Mouse (Mus musculus) liver, embryonic 16.5 days (tissue): ENCODE data around the gene Dst. TPM values are rescaled to one million over a fixed set of nuclear protein-coding genes. Genes with fewer than 3 reads are reported as not detected.
A peak's percentile ranks its signal among the peaks of the same experiment; 100 is the strongest.

Experiments used
- ATAC-seq: fragments of 200-750 bp; cut with Nextera tagmentation; 2 replicates; pipeline ENCODE4 v1.8.0; 2017; ENCODE audit warnings: low read depth, mild to moderate bottlenecking, moderate number of reproducible peaks, moderate library complexity
- H3K27ac ChIP-seq: fragments of 300-500 bp; sonication (generic); 2 replicates; pipeline ENCODE4 v1.5.1; 2014; ENCODE audit warnings: mild to moderate bottlenecking, low read length
- H3K27me3 ChIP-seq: fragments of 300-500 bp; sonication (generic); 2 replicates; pipeline ENCODE4 v1.6.1; 2014; ENCODE audit warnings: low read depth, low read length, mixed read lengths; ENCODE audit not compliant: control insufficient read depth, insufficient read depth
- H3K36me3 ChIP-seq: fragments of 300-500 bp; sonication (generic); 2 replicates; pipeline ENCODE4 v1.6.1; 2014; ENCODE audit warnings: mild to moderate bottlenecking; ENCODE audit not compliant: control insufficient read depth, insufficient read depth
- H3K4me1 ChIP-seq: fragments of 300-500 bp; sonication (generic); 2 replicates; pipeline ENCODE4 v1.6.1; 2014; ENCODE audit warnings: low read depth, low read length, mixed read lengths; ENCODE audit not compliant: control insufficient read depth
- H3K4me2 ChIP-seq: fragments of 300-500 bp; sonication (generic); 2 replicates; pipeline ENCODE4 v1.6.1; 2014; ENCODE audit warnings: low read depth, low read length, mixed read lengths
- H3K4me3 ChIP-seq: fragments of 300-500 bp; sonication (generic); 2 replicates; pipeline ENCODE4 v1.5.1; 2014; ENCODE audit warnings: low read depth, mild to moderate bottlenecking, low read length
- H3K9ac ChIP-seq: fragments of 300-500 bp; sonication (generic); 2 replicates; pipeline ENCODE4 v1.6.1; 2014; ENCODE audit warnings: low read depth, low read length
- H3K9me3 ChIP-seq: fragments of 300-500 bp; sonication (generic); replicated peaks from 2 replicates; pipeline ENCODE4 v1.6.1; 2016; ENCODE audit warnings: low read length; ENCODE audit not compliant: control insufficient read depth
- WGBS: fragments of 180-500 bp; shearing (Covaris S2); extraction: QIAGEN DNeasy Blood & Tissue Kit; methylation state at CpG from one replicate; pipeline ENCODE4 v1.1.7; 2014; ENCODE audit not compliant: insufficient replicate concordance; 5-methylcytosine and 5-hydroxymethylcytosine counted together
- polyA plus RNA-seq: library from polyadenylated mRNA; unstranded; fragments of >200 nt; fragmentation: Nextera tagmentation; extraction: Ambion mirVana; gene quantifications from 2 replicates; pipeline ENCODE4 v1.2.1, GENCODE M21; 2015

Gene Dst
- polyA plus RNA-seq, 1 experiment from 2014 or later, result 8.0 TPM

GRCm38 (mm10) chr1:33980420-33980819, 72.4 kb downstream of the Dst start:
- no peaks in the 10 kb centered on the region for H3K4me1 ChIP-seq
- H3K36me3 ChIP-seq, result no peaks in the 10 kb centered on the region
- no peak overlapping the region for H3K27ac ChIP-seq
- no peak for ATAC-seq
- H3K4me2 ChIP-seq, result no peak overlapping the region
- no peak overlapping the region for H3K4me3 ChIP-seq
- H3K9ac ChIP-seq, result no peak overlapping the region
- H3K27me3 ChIP-seq, result no peaks in the 10 kb centered on the region
- no peaks in the 10 kb centered on the region for H3K9me3 ChIP-seq
- WGBS, result 77% methylated on average over 12 of the region's 12 CpGs

DNA sequence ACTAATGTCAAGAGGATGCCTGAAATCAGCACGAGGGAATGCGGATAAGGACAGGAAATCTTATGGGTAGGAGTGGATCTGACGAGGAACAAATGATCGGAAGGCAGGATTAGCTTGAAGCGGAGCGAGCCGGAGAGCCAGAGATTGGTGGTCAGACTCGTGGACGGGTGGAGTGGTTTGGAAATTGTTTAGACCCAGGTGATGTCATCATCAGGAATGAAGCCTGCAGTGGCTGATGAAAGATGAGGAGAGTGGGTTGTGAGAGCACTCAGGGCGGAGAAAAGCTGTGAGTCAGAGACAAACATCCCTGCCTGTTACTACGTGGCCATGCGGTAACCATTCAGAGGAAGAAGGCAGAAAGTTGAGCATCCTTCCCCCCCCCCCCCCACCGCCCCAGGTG, 81.6 kb downstream of the Dst start:
- WGBS, result 66% methylated on average over 13 of the region's 13 CpGs
- H3K9me3 ChIP-seq, result no peaks in the 10 kb centered on the region
- no peak for ATAC-seq
- H3K4me1 ChIP-seq, result no peaks in the 10 kb centered on the region; the same call in 1 of the 2 replicates
- no peak overlapping the region for H3K4me3 ChIP-seq
- H3K36me3 ChIP-seq, result no peaks in the 10 kb centered on the region
- H3K9ac ChIP-seq, result no peak overlapping the region
- H3K27ac ChIP-seq, result no peak overlapping the region
- no peaks in the 10 kb centered on the region for H3K27me3 ChIP-seq
- H3K4me2 ChIP-seq, result no peak overlapping the region

GRCm38 (mm10) chr1:33991067-33991466, 83.0 kb downstream of the Dst start:
- no peaks in the 10 kb centered on the region; the same call in 1 of the 2 replicates for H3K4me1 ChIP-seq
- ATAC-seq, result no peak

GRCm38 (mm10) chr1:33992810-33993209, 84.8 kb downstream of the Dst start:
- H3K4me1 ChIP-seq, result no peaks in the 10 kb centered on the region; the same call in 1 of the 2 replicates
- H3K9me3 ChIP-seq, result no peaks in the 10 kb centered on the region
- H3K27ac ChIP-seq, result no peak overlapping the region
- H3K4me3 ChIP-seq, result no peak overlapping the region
- 54% methylated on average over 11 of the region's 11 CpGs for WGBS
- no peak overlapping the region for H3K9ac ChIP-seq
- no peaks in the 10 kb centered on the region for H3K27me3 ChIP-seq
- peak overlapping the region; percentile 20; the same call in 1 of the 2 replicates for H3K4me2 ChIP-seq
- H3K36me3 ChIP-seq, result no peaks in the 10 kb centered on the region
- no peak for ATAC-seq

More at GRCm38 (mm10) chr1:33991067-33991466, 83.0 kb downstream of the Dst start:
- Histone ChIP-seq H3K4me2 (no peak overlapping the region), H3K27me3 (no peaks in the 10 kb centered on the region), H3K9me3 (no peaks in the 10 kb centered on the region), H3K36me3 (no peaks in the 10 kb centered on the region), H3K27ac (no peak overlapping the region), H3K4me3 (no peak overlapping the region), H3K9ac (no peak overlapping the region)
- WGBS, result 73% methylated on average over 6 of the region's 6 CpGs

GRCm38 (mm10) chr1:33994201-33994600, 86.2 kb downstream of the Dst start:
- WGBS, result 43% methylated on average over 9 of the region's 9 CpGs
- no peak overlapping the region for H3K27ac ChIP-seq
- H3K9ac ChIP-seq, result no peak overlapping the region
- H3K4me1 ChIP-seq, result no peaks in the 10 kb centered on the region; the same call in 1 of the 2 replicates
- no peaks in the 10 kb centered on the region for H3K27me3 ChIP-seq
- H3K36me3 ChIP-seq, result no peaks in the 10 kb centered on the region
- no peaks in the 10 kb centered on the region for H3K9me3 ChIP-seq
- no peak overlapping the region for H3K4me3 ChIP-seq
- no peak for ATAC-seq
- no peak overlapping the region for H3K4me2 ChIP-seq

- Histone ChIP-seq H3K27ac (no peak overlapping the region), H3K4me1 (no peaks in the 10 kb centered on the region; the same call in 1 of the 2 replicates), H3K9me3 (no peaks in the 10 kb centered on the region), H3K27me3 (no peaks in the 10 kb centered on the region), H3K4me2 (no peak overlapping the region), H3K4me3 (no peak overlapping the region), H3K36me3 (no peaks in the 10 kb centered on the region), H3K9ac (no peak overlapping the region)
- ATAC-seq, result no peak
- WGBS, result 70% methylated on average over 6 of the region's 6 CpGs
Observed at GRCm38 (mm10) chr1:33995386-33995785, 87.4 kb downstream of the Dst start.

DNA sequence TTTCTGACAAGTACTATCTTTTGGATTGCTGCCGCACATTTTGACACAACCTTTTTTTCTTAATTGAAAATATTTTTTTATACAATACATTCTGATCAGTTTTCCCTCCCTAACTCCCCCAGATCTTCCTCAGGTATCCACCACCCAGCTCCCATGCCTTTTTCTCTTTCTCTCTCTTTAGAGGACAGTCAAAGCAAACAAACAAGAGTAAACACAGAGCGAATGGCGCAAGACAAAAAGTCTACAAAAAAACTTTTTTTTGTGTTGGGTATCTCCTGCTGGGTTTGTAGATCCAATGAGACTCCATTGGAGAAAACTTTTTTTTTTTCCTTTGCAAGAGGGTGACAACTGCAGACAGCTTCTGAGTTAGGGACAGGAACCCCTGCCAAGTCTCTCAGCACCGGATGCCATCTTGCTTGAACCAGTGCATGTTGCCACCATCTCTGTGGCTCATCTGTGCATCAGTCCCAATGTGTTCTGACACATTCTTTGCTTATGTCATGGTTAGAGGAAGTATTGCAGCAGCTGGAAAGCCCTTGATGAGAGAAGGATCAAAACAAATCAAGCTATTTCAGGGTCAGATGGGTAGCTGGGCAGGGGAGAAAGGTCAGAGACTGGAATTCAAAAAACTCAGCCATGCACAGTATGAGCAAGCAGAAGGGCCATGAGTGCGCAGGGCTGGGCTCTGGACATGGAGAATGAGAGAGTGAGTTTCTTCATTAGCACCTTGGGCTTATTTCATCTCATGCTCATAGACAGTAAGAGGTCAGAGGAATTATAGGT, 88.3 kb downstream of the Dst start:
- Histone ChIP-seq H3K4me3 (no peak overlapping the region), H3K27me3 (no peaks in the 10 kb centered on the region), H3K36me3 (no peaks in the 10 kb centered on the region), H3K9ac (no peak overlapping the region), H3K27ac (peak overlapping the region; percentile 3; the same call in 1 of the 2 replicates), H3K9me3 (no peaks in the 10 kb centered on the region), H3K4me2 (0 out of 2 replicates have a peak overlapping the region, but pooled peaks have one; percentile 24), H3K4me1 (no peaks in the 10 kb centered on the region; the same call in 1 of the 2 replicates)
- 65% methylated on average over 5 of the region's 5 CpGs for WGBS
- ATAC-seq, result peak; percentile 65

GRCm38 (mm10) chr1:34002321-34002720, 94.3 kb downstream of the Dst start:
- H3K9me3 ChIP-seq, result no peaks in the 10 kb centered on the region
- H3K4me3 ChIP-seq, result no peak overlapping the region
- no peak overlapping the region for H3K27ac ChIP-seq
- 74% methylated on average over 4 of the region's 4 CpGs for WGBS
- no peaks in the 10 kb centered on the region for H3K36me3 ChIP-seq
- no peaks in the 10 kb centered on the region for H3K27me3 ChIP-seq
- H3K4me2 ChIP-seq, result no peak overlapping the region
- no peak for ATAC-seq
- H3K9ac ChIP-seq, result no peak overlapping the region
- H3K4me1 ChIP-seq, result peaks cover 3% of the 10 kb centered on the region

DNA sequence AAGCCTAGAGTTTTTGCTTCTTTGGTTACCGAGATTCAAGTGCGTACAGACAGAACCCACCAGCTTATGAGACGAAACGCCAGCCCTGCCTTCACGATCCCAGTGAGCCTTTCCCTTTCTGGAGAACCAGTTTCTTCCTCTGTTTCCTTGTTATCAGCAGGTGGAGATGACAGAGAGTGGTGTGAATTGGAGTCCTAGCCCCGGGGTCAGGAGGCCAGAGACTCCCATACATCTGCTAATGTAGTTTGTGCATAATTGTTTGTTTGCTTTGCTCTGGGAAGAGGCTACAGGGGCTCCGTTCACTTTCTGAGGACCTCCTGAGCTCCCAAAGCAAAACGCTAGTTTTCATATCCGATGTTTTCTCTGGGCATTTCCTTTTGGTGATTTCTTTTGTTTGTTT, 94.9 kb downstream of the Dst start:
- H3K36me3 ChIP-seq, result no peaks in the 10 kb centered on the region
- H3K9ac ChIP-seq, result no peak overlapping the region
- no peaks in the 10 kb centered on the region for H3K9me3 ChIP-seq
- H3K4me3 ChIP-seq, result no peak overlapping the region
- no peak overlapping the region for H3K4me2 ChIP-seq
- ATAC-seq, result no peak
- H3K27me3 ChIP-seq, result no peaks in the 10 kb centered on the region
- peaks cover 3% of the 10 kb centered on the region for H3K4me1 ChIP-seq
- no peak overlapping the region for H3K27ac ChIP-seq
- 46% methylated on average over 9 of the region's 9 CpGs for WGBS
